Mouse (Mus musculus) kidney, postnatal 0 days (tissue): Measurements from ENCODE around the gene Hid1. TPM values are rescaled to one million over a fixed set of nuclear protein-coding genes. Genes with fewer than 3 reads are reported as not detected.

Experiments used
- ATAC-seq: fragments of 200-750 bp; cut with Nextera tagmentation; replicated peaks from 2 replicates; pipeline ENCODE4 v1.8.0; 2017; ENCODE audit warnings: low read depth, moderate number of reproducible peaks, moderate TSS enrichment, moderate library complexity; ENCODE audit not compliant: low FRiP score
- DNase-seq: peaks from one replicate; pipeline ENCODE4 v3.0.0-alpha.2; 2016; ENCODE audit warnings: low spot score
- H3K27ac ChIP-seq: fragments of 300-500 bp; sonication (generic); 2 replicates; pipeline ENCODE4 v1.5.1; 2014; ENCODE audit warnings: mild to moderate bottlenecking
- H3K27me3 ChIP-seq: fragments of 300-500 bp; sonication (generic); 2 replicates; pipeline ENCODE4 v1.6.1; 2014; ENCODE audit warnings: low read length, mixed read lengths; ENCODE audit not compliant: insufficient read depth
- H3K36me3 ChIP-seq: fragments of 300-500 bp; sonication (generic); 2 replicates; pipeline ENCODE4 v1.6.1; 2014; ENCODE audit warnings: low read length, mixed read lengths; ENCODE audit not compliant: insufficient read depth
- H3K4me1 ChIP-seq: fragments of 300-500 bp; sonication (generic); replicated peaks from 2 replicates; pipeline ENCODE4 v1.6.1; 2014; ENCODE audit warnings: antibody characterized with exemption, low read length, mixed read lengths; ENCODE audit not compliant: insufficient read depth
- H3K4me2 ChIP-seq: fragments of 300-500 bp; sonication (generic); 2 replicates; pipeline ENCODE4 v1.6.1; 2014; ENCODE audit warnings: mild to moderate bottlenecking, low read length, moderate library complexity, mixed read lengths
- H3K4me3 ChIP-seq: fragments of 300-500 bp; sonication (generic); replicated peaks from 2 replicates; pipeline ENCODE4 v1.5.1; 2014; ENCODE audit warnings: low read depth, low read length
- H3K9ac ChIP-seq: fragments of 300-500 bp; sonication (generic); 2 replicates; pipeline ENCODE4 v1.6.1; 2014; ENCODE audit warnings: low read depth, low read length
- H3K9me3 ChIP-seq: fragments of 300-500 bp; sonication (generic); replicated peaks from 2 replicates; pipeline ENCODE4 v1.6.1; 2016; ENCODE audit warnings: low read length, inconsistent platforms, mixed read lengths
- CTCF ChIP-seq: IDR thresholded peaks from 2 replicates; pipeline ENCODE4 v1.5.1; 2016; ENCODE audit warnings: antibody characterized with exemption, low read depth, mild to moderate bottlenecking, moderate library complexity
- WGBS: fragments of 180-500 bp; shearing (Covaris S2); extraction: QIAGEN DNeasy Blood & Tissue Kit; methylation state at CpG from one replicate; pipeline ENCODE4 v1.1.7; 2014; 5-methylcytosine and 5-hydroxymethylcytosine counted together
- polyA plus RNA-seq: library from polyadenylated mRNA; unstranded; fragments of >200 nt; fragmentation: Nextera tagmentation; extraction: Ambion mirVana; gene quantifications from 2 replicates; pipeline ENCODE4 v1.2.1, GENCODE M21; 2015

Gene Hid1
- polyA plus RNA-seq, 1 experiment from 2014 or later = 4.5 TPM

GRCm38 (mm10) chr11:115319704-115320383 lies 47.7 kb downstream of the Hid1 start:
- H3K4me1 ChIP-seq = no peaks in the 10 kb centered on the region; the same call in 1 of the 2 replicates
- no peak overlapping the region for H3K27ac ChIP-seq
- no peak overlapping the region for H3K4me2 ChIP-seq
- peaks cover 92% of the 10 kb centered on the region for H3K27me3 ChIP-seq
- DNase-seq (no peak), ATAC-seq (no peak)
- WGBS = 8% methylated on average over 18 of the region's 18 CpGs
- H3K36me3 ChIP-seq = no peaks in the 10 kb centered on the region
- no peaks in the 10 kb centered on the region for H3K9me3 ChIP-seq
- no peak for TF ChIP-seq CTCF
- H3K4me3 ChIP-seq = no peak overlapping the region
- H3K9ac ChIP-seq = no peak overlapping the region

- H3K4me3 ChIP-seq = no peak overlapping the region
- no peaks in the 10 kb centered on the region for H3K9me3 ChIP-seq
- H3K27me3 ChIP-seq = peaks cover 86% of the 10 kb centered on the region
- no peak for ATAC-seq
- no peak for TF ChIP-seq CTCF
- no peak overlapping the region for H3K4me2 ChIP-seq
- no peak overlapping the region for H3K27ac ChIP-seq
- no peaks in the 10 kb centered on the region for H3K36me3 ChIP-seq
- 3% methylated on average over 63 of the region's 63 CpGs for WGBS
- DNase-seq = no peak
- H3K4me1 ChIP-seq = no peaks in the 10 kb centered on the region; the same call in 1 of the 2 replicates
- no peak overlapping the region for H3K9ac ChIP-seq
These were observed 49.1 kb downstream of the Hid1 start for GRCm38 (mm10) chr11:115318245-115319027.

GRCm38 (mm10) chr11:115317204-115317603 lies 50.4 kb downstream of the Hid1 start:
- no peaks in the 10 kb centered on the region; the same call in 1 of the 2 replicates for H3K4me1 ChIP-seq
- no peak for TF ChIP-seq CTCF
- WGBS = 65% methylated on average over 7 of the region's 7 CpGs

GRCm38 (mm10) chr11:115314249-115314648 lies 53.3 kb downstream of the Hid1 start:
- WGBS = 42% methylated on average over 2 of the region's 2 CpGs
- Histone ChIP-seq H3K36me3 (no peaks in the 10 kb centered on the region), H3K4me3 (no peak overlapping the region), H3K9ac (no peak overlapping the region), H3K4me2 (no peak overlapping the region), H3K27ac (no peak overlapping the region), H3K4me1 (no peaks in the 10 kb centered on the region; the same call in 1 of the 2 replicates), H3K27me3 (peaks cover 46% of the 10 kb centered on the region), H3K9me3 (no peaks in the 10 kb centered on the region)
- ATAC-seq (no peak), DNase-seq (peak; percentile 44)
- TF ChIP-seq CTCF = peak; percentile 55

More at GRCm38 (mm10) chr11:115317204-115317603, 50.4 kb downstream of the Hid1 start:
- no peak overlapping the region for H3K4me3 ChIP-seq
- H3K9me3 ChIP-seq = no peaks in the 10 kb centered on the region
- DNase-seq (no peak), ATAC-seq (no peak)
- peaks cover 75% of the 10 kb centered on the region for H3K27me3 ChIP-seq
- H3K36me3 ChIP-seq = no peaks in the 10 kb centered on the region
- H3K9ac ChIP-seq = no peak overlapping the region
- no peak overlapping the region for H3K4me2 ChIP-seq
- H3K27ac ChIP-seq = no peak overlapping the region

- Histone ChIP-seq H3K4me2 (no peak overlapping the region), H3K27ac (no peak overlapping the region), H3K4me3 (no peak overlapping the region), H3K9me3 (no peaks in the 10 kb centered on the region), H3K9ac (no peak overlapping the region), H3K27me3 (no peaks in the 10 kb centered on the region), H3K4me1 (no peaks in the 10 kb centered on the region), H3K36me3 (no peaks in the 10 kb centered on the region)
- no peak for DNase-seq
- WGBS = 43% methylated on average over 1 of the region's 1 CpGs
- TF ChIP-seq CTCF = no peak
- no peak for ATAC-seq
These were observed 58.8 kb downstream of the Hid1 start for GRCm38 (mm10) chr11:115308781-115309180.

GRCm38 (mm10) chr11:115306863-115307262 lies 60.7 kb downstream of the Hid1 start, which contains the start of gene Otop2:
Gene Otop2 (plus strand): TSS chr11:115307163.
- Histone ChIP-seq H3K36me3 (no peaks in the 10 kb centered on the region), H3K4me1 (no peaks in the 10 kb centered on the region), H3K4me2 (no peak within 1 kb of the TSS), H3K9me3 (no peaks in the 10 kb centered on the region), H3K9ac (no peak within 1 kb of the TSS), H3K27me3 (no peaks in the 10 kb centered on the region), H3K27ac (no peak within 1 kb of the TSS), H3K4me3 (no peak within 1 kb of the TSS)
- ATAC-seq (no peak), DNase-seq (no peak)
- TF ChIP-seq CTCF = no peak
- WGBS = 21% methylated on average over 8 of the region's 8 CpGs
